Mouse (Mus musculus) heart, embryonic 12.5 days (tissue): ENCODE results near the gene Gpr108. TPM values are rescaled to one million over a fixed set of nuclear protein-coding genes. Genes with fewer than 3 reads are reported as not detected.

Experiments used
- ATAC-seq: fragments of 200-750 bp; cut with Nextera tagmentation; 2 replicates; pipeline ENCODE4 v1.8.0; 2017; ENCODE audit warnings: moderate TSS enrichment, moderate library complexity; ENCODE audit not compliant: insufficient number of reproducible peaks, low FRiP score
- H3K27ac ChIP-seq: fragments of 300-500 bp; sonication (generic); 2 replicates; pipeline ENCODE4 v1.5.1; 2016; ENCODE audit warnings: mild to moderate bottlenecking, moderate library complexity; ENCODE audit not compliant: poor library complexity, severe bottlenecking
- H3K27me3 ChIP-seq: fragments of 300-500 bp; sonication (generic); replicated peaks from 2 replicates; pipeline ENCODE4 v1.6.1; 2016; ENCODE audit warnings: mild to moderate bottlenecking, moderate library complexity
- H3K36me3 ChIP-seq: fragments of 300-500 bp; sonication (generic); 2 replicates; pipeline ENCODE4 v1.6.1; 2016; ENCODE audit warnings: mild to moderate bottlenecking, moderate library complexity
- H3K4me1 ChIP-seq: fragments of 300-500 bp; sonication (generic); replicated peaks from 2 replicates; pipeline ENCODE4 v1.6.1; 2016; ENCODE audit warnings: mild to moderate bottlenecking
- H3K4me2 ChIP-seq: fragments of 300-500 bp; sonication (generic); 2 replicates; pipeline ENCODE4 v1.6.1; 2016; ENCODE audit warnings: mild to moderate bottlenecking, moderate library complexity
- H3K4me3 ChIP-seq: fragments of 300-500 bp; sonication (generic); 2 replicates; pipeline ENCODE4 v1.5.1; 2016; ENCODE audit warnings: mild to moderate bottlenecking
- H3K9ac ChIP-seq: fragments of 300-500 bp; sonication (generic); 2 replicates; pipeline ENCODE4 v1.6.1; 2016; ENCODE audit warnings: mild to moderate bottlenecking, moderate library complexity
- H3K9me3 ChIP-seq: fragments of 300-500 bp; sonication (generic); replicated peaks from 2 replicates; pipeline ENCODE4 v1.6.1; 2016; ENCODE audit warnings: mild to moderate bottlenecking, moderate library complexity
- WGBS: fragments of 180-500 bp; shearing (Covaris S2); methylation state at CpG from one replicate; pipeline ENCODE4 v1.1.7; 2016; 5-methylcytosine and 5-hydroxymethylcytosine counted together
- microRNA-seq: library from miRNA; unstranded; fragments of <30 nt; microRNA quantifications from one replicate; pipeline ENCODE4, GENCODE M21; 2017
- polyA plus RNA-seq: library from polyadenylated mRNA; unstranded; fragments of >200 nt; fragmentation: Nextera tagmentation; extraction: Ambion mirVana; gene quantifications from 2 replicates; pipeline ENCODE4 v1.2.1, GENCODE M21; 2016

Gene Gpr108
- polyA plus RNA-seq, 1 experiment from 2014 or later: 24.9 TPM

DNA sequence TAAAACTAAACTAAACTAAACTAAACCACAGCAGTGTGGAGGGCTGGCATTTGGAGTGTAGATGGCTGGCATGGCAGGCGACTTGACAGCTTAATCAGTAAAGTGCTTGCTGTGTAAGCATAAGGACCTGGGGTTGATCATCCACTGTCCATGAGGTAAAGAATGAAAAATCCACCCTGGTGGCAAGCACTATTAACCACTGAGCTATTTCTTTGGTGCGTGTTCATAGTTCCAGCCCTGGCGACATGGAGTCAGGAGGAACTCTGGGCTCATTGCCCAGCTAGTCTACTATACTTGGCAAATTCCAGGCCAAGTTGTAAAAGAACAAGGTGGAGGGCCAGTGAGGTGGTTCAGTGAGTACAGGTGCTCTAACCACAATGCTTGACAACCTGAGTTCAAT lies 40.3 kb downstream of the Gpr108 start:
- ATAC-seq: no peak
- Histone ChIP-seq H3K27me3 (no peaks in the 10 kb centered on the region), H3K36me3 (no peaks in the 10 kb centered on the region), H3K27ac (no peak overlapping the region), H3K9ac (no peak overlapping the region), H3K4me1 (no peaks in the 10 kb centered on the region), H3K4me3 (no peak overlapping the region), H3K4me2 (no peak overlapping the region), H3K9me3 (no peaks in the 10 kb centered on the region)
- WGBS: 75% methylated on average over 3 of the region's 3 CpGs

DNA sequence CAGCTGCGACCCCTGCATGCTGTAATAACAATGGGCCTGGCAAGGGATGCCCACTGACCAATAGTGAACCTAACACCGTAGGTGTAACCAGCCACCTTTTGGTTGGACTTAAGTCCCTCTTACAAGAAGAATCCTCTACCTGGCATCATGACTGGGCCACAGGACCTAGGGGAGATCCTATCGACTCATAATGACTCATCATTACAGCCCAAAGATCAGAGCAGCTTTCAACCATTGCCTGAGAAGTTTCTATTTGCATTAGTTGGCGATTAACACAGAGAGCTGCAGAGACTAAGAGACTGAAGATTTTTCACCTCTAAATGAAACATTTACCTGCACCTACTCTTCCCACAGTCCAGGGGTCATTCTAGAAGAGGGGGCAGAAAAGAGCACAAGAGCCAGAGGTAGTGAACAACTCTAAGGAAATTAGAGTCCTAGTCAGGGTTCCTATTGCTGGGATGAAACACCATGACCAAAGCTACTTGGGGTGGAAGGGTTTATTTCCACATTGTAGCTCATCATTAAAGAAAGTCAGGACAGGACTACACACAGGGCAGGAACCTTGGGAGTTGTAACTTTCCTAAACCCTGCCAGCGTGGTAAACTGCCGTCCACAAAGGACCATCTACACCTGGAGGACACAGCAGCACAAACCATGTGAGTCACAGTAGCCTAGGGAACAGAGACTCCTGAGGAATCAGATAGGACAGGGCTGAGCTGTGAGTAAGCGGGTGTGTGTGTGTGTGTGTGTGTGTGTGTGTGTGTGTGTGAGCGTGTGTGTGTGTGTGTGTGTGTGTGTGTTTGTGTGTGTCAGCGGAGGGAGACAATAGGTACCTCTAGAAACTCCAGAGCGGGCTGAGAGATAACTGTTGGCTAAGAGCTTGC lies 46.2 kb downstream of the Gpr108 start:
- Histone ChIP-seq H3K27me3 (peaks cover 8% of the 10 kb centered on the region; the same call in 1 of the 2 replicates), H3K4me1 (no peaks in the 10 kb centered on the region), H3K9ac (no peak overlapping the region), H3K4me3 (no peak overlapping the region), H3K9me3 (no peaks in the 10 kb centered on the region), H3K27ac (no peak overlapping the region), H3K36me3 (no peaks in the 10 kb centered on the region), H3K4me2 (no peak overlapping the region)
- WGBS: 74% methylated on average over 10 of the region's 10 CpGs
- ATAC-seq: no peak

DNA sequence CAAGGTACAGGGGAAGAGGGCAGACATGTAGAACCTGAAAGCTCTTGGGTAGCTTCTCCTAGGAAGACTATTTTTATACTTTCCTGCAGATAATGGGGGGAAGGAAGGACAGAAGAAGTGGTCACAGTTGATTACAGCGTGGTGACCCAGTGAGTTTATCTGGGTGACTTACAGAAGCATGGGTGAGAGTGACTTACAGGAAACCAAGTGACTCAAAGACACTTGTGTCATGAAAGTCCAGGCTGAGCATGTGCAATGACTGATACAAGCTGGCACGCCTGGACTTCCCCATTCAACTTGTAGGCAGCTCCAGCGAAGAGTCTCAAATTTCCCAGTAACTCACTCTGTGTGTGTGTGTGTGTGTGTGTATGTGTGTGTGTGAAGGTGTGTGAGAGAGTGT lies 50.0 kb downstream of the Gpr108 start:
- Histone ChIP-seq H3K4me2 (no peak overlapping the region), H3K4me1 (no peaks in the 10 kb centered on the region), H3K27ac (no peak overlapping the region), H3K4me3 (no peak overlapping the region), H3K9me3 (no peaks in the 10 kb centered on the region), H3K9ac (no peak overlapping the region), H3K36me3 (no peaks in the 10 kb centered on the region), H3K27me3 (peaks cover 8% of the 10 kb centered on the region; the same call in 1 of the 2 replicates)
- no peak for ATAC-seq
- 55% methylated on average over 3 of the region's 3 CpGs for WGBS

DNA sequence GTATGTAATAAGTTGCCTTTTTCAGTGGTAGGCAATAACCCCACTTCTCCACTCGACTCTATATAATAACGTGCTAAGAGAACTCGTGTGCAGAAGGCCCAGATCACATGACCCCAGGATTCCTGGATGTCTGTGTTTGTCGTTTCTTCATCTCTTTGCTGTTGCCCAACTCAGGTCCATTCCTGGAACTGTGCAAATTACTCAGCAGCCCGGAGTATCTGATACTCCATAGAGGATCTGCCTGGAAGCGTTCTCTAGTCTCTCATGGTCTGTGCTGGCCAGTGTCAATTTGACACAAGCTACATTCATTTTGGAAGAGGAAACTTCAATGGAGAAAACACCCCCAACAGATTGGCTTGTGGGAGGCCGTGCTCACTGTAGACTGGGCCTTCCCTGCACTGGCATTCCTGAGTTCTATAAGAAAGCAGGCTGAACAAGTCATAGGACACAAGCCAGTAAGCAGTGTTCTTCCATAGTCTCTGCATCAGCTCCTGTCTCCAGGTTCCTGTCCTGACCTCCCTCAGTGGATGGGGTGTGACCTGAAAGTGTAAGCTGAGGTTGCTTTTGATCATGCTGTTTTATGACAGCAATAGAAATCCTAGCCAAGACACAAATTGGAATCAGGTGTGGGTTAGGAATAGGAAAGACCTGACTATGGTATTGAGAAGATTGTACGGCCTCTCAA lies 52.8 kb downstream of the Gpr108 start:
- H3K36me3 ChIP-seq: no peaks in the 10 kb centered on the region
- 72% methylated on average over 8 of the region's 8 CpGs for WGBS

DNA sequence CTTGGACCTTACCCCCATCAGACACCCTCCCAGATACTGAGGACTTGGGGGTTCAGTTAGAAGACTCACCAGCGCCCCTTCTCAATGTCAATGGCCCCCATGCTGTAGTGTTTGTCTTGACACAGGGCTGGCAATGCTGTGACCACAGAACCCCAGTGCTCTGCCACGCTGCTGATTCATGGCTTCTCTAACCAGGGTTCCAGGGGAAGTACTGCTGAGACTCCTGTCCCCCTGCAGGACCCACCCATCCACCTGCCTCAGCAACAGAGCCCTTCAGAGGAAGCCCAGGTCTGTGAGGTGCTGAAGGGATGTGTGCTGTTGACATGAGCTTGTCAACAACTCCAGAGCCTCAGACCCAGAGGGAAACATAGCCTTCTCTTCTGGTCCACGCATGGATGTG lies 53.5 kb downstream of the Gpr108 start:
- Histone ChIP-seq H3K9ac (no peak overlapping the region), H3K4me1 (no peaks in the 10 kb centered on the region), H3K4me2 (no peak overlapping the region), H3K27me3 (no peaks in the 10 kb centered on the region), H3K9me3 (no peaks in the 10 kb centered on the region), H3K4me3 (no peak overlapping the region), H3K27ac (no peak overlapping the region), H3K36me3 (no peaks in the 10 kb centered on the region)
- ATAC-seq: no peak
- WGBS: 72% methylated on average over 3 of the region's 3 CpGs

More for the DNA sequence above, 52.8 kb downstream of the Gpr108 start:
- Histone ChIP-seq H3K4me2 (no peak overlapping the region), H3K4me1 (no peaks in the 10 kb centered on the region), H3K27me3 (no peaks in the 10 kb centered on the region), H3K9ac (no peak overlapping the region), H3K4me3 (no peak overlapping the region), H3K27ac (no peak overlapping the region), H3K9me3 (no peaks in the 10 kb centered on the region)
- no peak for ATAC-seq

DNA sequence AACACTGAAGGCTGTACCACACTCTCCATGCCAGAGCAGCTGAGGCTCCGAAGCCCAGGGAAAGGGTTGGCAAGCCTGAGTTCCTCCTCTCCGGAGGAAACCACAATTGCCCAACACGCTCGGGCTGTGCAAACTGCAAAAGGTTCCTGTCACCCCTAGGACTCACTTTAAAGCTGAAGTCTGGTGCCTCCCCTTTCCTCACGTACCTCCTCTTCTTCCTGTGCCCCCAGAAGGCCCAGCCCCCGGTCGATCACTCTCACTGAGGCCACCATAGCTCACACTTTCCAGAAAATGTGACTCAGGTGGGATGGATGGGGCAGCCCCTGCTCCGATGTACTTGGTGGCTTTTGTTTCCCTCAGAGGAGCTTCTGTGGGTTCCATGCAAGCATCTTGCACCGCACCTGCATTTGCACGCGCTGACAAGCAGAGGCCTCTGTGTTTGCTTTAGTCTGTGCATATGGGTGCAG lies 54.2 kb downstream of the Gpr108 start, which contains the start of gene Tnfsf14:
TSS of gene Tnfsf14 (minus strand) at position 137 of the 467 bp plus-strand sequence.
- Histone ChIP-seq H3K9me3 (no peaks in the 10 kb centered on the region), H3K4me2 (no peak within 1 kb of the TSS), H3K27ac (no peak within 1 kb of the TSS), H3K4me3 (no peak within 1 kb of the TSS), H3K4me1 (no peaks in the 10 kb centered on the region), H3K9ac (no peak within 1 kb of the TSS), H3K27me3 (no peaks in the 10 kb centered on the region), H3K36me3 (no peaks in the 10 kb centered on the region)
- no peak for ATAC-seq
- 76% methylated on average over 11 of the region's 11 CpGs for WGBS

DNA sequence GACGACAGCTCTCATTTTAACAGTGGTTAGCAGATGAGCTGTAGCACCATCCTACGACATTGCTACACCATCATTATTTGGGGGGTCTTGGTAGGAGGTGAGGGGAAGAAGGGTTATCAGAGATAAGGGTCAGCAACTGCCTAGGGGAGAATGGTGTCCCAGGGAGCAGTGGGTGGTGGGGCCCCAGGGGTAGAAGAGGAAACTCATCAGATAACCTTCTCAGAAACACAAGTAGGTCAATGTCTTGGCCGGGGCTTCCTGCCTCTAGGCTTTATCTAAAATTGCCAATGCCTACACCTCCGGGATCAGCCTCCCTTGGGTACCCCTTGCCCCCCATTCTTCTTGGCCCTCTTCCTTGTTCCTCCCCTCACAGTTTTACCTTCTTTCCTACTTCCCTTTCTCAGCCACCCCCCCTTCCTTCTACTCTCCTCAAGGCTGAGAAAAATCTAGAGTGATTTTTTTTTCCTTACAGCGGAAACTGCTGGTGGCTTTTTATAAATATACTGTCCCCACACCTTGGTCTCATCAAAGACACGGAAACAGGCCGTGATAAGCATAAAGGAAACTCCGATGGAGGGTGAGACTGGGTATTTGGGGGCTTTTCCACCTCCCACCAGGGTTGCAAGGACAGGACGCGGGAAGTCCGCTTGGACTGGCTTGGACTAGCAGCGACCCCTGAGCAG lies 59.6 kb downstream of the Gpr108 start:
- WGBS: 63% methylated on average over 12 of the region's 12 CpGs
- Histone ChIP-seq H3K27me3 (no peaks in the 10 kb centered on the region), H3K9me3 (no peaks in the 10 kb centered on the region), H3K4me1 (no peaks in the 10 kb centered on the region), H3K9ac (no peak overlapping the region), H3K36me3 (no peaks in the 10 kb centered on the region), H3K4me3 (no peak overlapping the region), H3K4me2 (no peak overlapping the region), H3K27ac (no peak overlapping the region)
- no peak for ATAC-seq

DNA sequence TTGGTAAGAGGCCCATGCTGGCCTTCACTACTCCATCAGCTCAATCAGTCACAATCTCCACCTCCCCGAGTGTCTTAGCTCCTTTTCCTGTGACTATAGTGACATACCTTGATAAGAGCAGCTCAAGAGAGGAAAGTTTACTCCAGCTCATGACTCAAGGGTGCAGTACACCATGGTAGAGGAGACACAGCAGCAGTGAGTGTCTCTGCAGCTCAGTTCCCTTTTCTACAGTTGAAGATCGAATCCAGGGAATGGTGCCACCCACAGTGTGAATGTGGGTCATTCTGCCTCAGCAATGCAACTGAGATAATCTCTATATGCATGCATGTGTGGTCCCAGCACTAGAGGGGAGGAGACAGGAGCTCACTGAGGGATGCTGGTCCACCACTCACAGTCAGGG lies 62.6 kb downstream of the Gpr108 start:
- H3K27me3 ChIP-seq: no peaks in the 10 kb centered on the region
- no peak overlapping the region for H3K4me3 ChIP-seq
- no peak overlapping the region for H3K4me2 ChIP-seq
- no peaks in the 10 kb centered on the region for H3K4me1 ChIP-seq
- H3K36me3 ChIP-seq: no peaks in the 10 kb centered on the region
- H3K9me3 ChIP-seq: no peaks in the 10 kb centered on the region
- ATAC-seq: no peak
- no peak overlapping the region for H3K9ac ChIP-seq
- 53% methylated on average over 2 of the region's 2 CpGs for WGBS
- no peak overlapping the region for H3K27ac ChIP-seq

Small RNA genes lying within 50 kb of the gene (microRNA-seq; reads per million reads assigned to microRNA genes)
- not detected for gene Mir6978

Other genes with a start within 250 kb of the Gpr108 start
- 0.55 TPM in 1 of 2 replicates, not detected in the other for gene Pspn, start 248.4 kb downstream of the Gpr108 start, polyA plus RNA-seq
- 34.3 and 36.4 TPM in 2 replicates for gene Gtf2f1, start 237.2 kb downstream of the Gpr108 start, polyA plus RNA-seq
- gene Gm17949, start 237.0 kb downstream of the Gpr108 start, polyA plus RNA-seq: 0.22 and 0.43 TPM in 2 replicates
- gene Khsrp, start 216.9 kb downstream of the Gpr108 start, polyA plus RNA-seq: 52.4 and 58.7 TPM in 2 replicates
- not detected in 2 replicates for gene Slc25a41, start 206.8 kb downstream of the Gpr108 start, polyA plus RNA-seq
- 0.27 and 0.94 TPM in 2 replicates for gene Crb3, start 189.3 kb downstream of the Gpr108 start, polyA plus RNA-seq
- gene Slc25a23, start 188.6 kb downstream of the Gpr108 start, polyA plus RNA-seq: 15.5 and 17.2 TPM in 2 replicates
- 0.66 and 1.4 TPM in 2 replicates for gene Dennd1c, start 169.9 kb downstream of the Gpr108 start, polyA plus RNA-seq
- gene Tubb4a, start 160.7 kb downstream of the Gpr108 start, polyA plus RNA-seq: 9.4 and 11.3 TPM in 2 replicates
- 5.3 and 7.1 TPM in 2 replicates for gene Tnfsf9, start 143.1 kb downstream of the Gpr108 start, polyA plus RNA-seq
- gene Cd70, start 98.7 kb downstream of the Gpr108 start, polyA plus RNA-seq: not detected in 2 replicates
- gene Tnfsf14, start 54.3 kb downstream of the Gpr108 start, polyA plus RNA-seq: 0.11 and 0.46 TPM in 2 replicates
- 0.87 and 2.6 TPM in 2 replicates for gene C3, start 20.3 kb downstream of the Gpr108 start, polyA plus RNA-seq
- gene Trip10, start 1.0 kb upstream of the Gpr108 start, polyA plus RNA-seq: 41.6 and 45.4 TPM in 2 replicates
- 1.6 and 1.7 TPM in 2 replicates for gene Vav1, start 30.7 kb upstream of the Gpr108 start, polyA plus RNA-seq
- gene Adgre1, start 110.2 kb upstream of the Gpr108 start, polyA plus RNA-seq: 2.4 and 3.5 TPM in 2 replicates